Mouse (Mus musculus): ENCODE measurements around the gene Ccdc85b. TPM values are rescaled to one million over a fixed set of nuclear protein-coding genes. Genes with fewer than 3 reads are reported as not detected.

The Ccdc85b gene
- polyA plus RNA-seq (2012; rRNA removed), result 4.7 and 7.0 TPM in 2 replicates

DNA sequence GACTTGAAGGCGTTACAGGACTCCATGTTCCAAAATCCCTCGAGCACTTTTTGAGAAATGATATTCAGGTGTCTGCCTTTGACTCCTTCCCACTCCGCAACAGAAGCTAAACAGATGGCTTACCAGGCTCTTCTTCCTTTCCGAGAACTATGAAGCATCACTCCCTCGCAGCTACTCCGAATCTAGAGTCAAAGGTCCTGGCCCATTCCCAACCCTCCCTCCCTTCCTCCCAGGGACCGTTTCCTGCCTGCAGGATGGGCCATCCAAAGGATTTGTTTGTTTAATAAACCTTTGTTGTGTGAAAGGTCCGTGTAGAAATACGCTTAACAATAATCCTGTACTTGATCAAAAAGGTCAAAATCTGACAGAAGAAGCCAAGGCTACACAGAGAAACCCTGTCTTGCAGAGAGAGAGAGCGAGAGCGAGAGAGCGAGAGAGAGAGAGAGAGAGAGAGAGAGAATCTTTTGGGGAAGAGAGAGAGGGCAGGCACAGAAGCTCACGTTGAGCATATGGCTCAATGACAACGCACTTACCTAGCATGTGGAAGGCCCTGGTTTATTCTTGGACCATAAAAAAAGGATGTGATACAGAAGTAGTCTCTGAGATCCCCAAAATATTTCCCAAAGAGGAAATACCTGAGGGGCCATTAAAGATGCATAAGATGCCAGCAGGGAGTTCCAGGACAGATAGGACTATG is at the start of gene Ccdc85b:
TSS of gene Ccdc85b (minus strand) at position 149 of the 697 bp plus-strand sequence.

DNA sequence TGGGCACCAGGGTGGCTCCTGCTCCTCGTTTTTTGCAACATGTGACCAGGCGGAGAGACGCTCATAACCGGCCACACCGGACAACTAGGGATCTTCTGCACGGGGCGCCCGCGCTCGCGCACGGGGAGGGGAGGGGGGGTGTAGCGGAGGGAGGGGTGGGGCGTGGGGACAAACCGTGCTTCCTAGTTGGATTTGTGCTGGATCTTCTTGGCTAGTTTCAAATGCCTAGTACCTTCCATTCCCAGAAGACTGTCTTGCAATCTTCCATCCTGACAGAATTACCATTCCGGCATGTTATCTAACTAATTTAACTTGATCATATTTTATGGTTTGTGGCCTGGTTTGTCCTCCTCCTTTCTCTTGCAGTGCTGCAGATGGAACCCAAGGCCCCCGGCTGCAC is 46.0 kb upstream of the Ccdc85b start, which contains the start of gene 1700020D05Rik:
TSS of gene 1700020D05Rik (minus strand) at position 101 of the 400 bp plus-strand sequence.

DNA sequence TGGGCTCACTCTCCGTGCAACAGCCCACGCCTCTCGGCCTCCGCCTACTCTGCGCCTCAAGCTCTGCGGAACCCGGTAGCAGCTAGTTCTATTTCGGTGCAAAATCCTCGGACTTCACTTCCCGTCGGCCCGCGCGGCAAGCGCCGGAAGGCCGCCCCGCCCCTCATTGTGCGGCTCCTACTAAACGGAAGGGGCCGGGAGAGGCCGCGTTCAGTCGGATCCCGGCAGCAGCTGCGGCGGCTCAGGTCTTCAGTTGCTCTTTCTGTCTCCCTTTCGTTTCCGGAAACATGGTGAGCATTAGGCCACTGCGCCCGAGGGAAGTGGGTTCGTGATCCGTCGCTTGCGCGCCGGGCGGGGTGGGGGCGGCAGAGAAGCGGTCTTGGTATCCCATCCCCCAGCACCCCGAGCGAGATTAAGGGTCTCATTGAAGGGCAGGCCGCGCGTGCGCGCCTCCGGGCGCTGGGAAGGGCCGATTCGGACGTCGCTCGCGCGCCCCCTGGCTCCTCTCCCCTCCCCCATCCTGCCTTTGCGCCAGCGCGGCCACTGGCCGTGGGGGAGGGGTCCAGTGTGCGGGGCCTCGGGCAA is 32.7 kb upstream of the Ccdc85b start, which contains the start of gene Cfl1:
TSS of gene Cfl1 (plus strand) at position 143 of the 585 bp plus-strand sequence.

DNA sequence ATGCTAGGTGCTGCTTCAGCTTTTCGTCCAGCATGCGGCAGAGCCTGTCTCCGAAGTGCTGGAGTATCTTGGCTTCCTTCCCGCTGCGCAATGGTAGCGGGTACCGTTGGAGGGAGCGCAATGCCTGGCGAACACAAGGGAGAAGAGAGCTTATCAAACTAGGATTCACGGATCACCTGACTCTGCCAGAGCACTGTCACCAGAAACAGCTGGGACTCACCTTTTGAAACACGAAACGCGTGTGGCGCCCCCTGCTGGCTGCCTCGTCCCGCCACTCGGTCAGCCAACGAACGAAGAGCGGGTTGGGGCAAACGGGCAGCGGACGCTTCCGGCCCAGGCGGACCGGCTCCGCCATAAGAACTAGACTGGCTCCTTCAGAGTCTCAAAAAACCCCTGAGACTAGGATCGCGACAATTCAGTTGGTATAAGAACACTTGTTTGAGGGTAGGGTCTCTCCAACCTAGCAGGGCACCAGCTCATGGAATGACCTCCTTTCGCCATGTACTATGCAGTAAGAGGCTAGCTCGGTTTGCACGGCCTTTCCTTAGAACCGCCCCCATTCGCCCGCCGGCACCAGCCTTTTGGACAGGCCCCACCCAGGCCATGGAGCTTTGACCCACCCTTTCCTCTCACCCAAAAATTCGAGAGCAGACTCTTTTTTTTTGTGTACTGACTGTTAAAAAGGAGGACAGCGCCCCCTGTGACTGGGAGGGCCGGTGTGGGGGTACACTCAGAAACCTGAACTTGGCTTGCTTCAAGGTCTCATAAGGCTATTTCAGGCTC is 30.3 kb upstream of the Ccdc85b start, which contains the start of gene Mus81:
TSS of gene Mus81 (minus strand) at position 635 of the 783 bp plus-strand sequence.

DNA sequence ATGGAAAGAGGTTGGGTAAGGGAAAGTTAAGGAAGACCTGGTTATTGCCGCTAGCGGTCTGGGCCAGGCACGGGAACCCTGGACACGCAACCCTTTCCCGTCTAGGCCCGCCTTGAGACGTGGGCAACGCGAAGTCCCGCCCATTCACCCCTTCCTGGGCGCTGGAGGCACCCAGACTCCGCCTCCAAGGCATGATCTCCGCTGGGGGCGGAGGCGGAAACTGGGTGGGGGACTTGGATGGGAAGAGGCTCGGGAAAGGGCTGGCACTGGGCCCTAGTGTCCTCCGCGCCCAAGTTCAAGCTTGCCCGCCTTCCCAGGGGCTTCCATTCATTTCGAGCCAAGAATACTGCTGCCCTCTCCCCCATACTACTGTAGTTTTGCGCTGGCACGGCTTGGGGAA is 16.0 kb upstream of the Ccdc85b start, which contains the start of gene Efemp2:
TSS of gene Efemp2 (plus strand) at position 235 of the 400 bp plus-strand sequence.

DNA sequence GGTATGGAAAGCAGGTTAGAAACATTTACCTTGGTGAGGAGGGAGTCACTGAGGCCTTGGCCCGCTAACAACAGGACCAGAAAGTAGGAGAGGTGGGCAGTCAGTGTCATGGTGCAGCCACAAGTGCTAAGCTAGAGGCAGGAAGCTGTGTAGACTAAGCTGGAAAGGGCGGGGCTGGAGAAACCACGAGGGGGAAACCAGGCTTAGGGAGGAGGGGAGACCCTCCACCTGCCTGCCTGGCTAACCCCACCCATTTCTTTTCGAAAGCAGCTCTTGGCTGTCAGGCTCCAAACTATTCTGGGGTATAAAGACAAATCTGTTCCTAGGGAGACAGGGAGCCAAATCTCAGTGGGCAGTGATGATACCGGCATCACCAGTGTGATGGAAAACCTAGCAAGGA is 10.7 kb upstream of the Ccdc85b start, which contains the start of gene Ctsw:
TSS of gene Ctsw (minus strand) at position 134 of the 400 bp plus-strand sequence.

DNA sequence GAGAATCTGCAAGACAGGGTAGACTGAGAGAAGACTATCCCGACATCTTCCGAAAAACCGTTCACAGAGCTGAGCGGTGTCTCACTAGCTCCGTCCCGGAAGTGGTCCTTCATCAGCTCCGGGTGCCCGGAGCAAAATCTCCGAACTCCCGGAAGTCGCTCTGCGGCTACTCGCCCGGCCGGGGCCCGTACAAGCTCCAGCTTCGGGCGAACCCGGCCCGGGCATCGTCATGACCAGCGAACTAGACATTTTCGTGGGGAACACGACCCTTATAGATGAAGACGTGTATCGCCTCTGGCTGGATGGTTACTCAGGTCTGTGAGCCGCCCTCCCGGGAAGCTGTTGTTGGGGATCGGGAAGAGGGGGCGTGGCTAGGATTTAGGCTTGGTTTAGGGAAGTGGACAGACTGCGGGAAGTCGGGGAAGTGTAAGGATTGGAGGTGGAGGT is 2.8 kb upstream of the Ccdc85b start, which contains the start of gene Fibp:
TSS of gene Fibp (plus strand) at position 151 of the 447 bp plus-strand sequence.

DNA sequence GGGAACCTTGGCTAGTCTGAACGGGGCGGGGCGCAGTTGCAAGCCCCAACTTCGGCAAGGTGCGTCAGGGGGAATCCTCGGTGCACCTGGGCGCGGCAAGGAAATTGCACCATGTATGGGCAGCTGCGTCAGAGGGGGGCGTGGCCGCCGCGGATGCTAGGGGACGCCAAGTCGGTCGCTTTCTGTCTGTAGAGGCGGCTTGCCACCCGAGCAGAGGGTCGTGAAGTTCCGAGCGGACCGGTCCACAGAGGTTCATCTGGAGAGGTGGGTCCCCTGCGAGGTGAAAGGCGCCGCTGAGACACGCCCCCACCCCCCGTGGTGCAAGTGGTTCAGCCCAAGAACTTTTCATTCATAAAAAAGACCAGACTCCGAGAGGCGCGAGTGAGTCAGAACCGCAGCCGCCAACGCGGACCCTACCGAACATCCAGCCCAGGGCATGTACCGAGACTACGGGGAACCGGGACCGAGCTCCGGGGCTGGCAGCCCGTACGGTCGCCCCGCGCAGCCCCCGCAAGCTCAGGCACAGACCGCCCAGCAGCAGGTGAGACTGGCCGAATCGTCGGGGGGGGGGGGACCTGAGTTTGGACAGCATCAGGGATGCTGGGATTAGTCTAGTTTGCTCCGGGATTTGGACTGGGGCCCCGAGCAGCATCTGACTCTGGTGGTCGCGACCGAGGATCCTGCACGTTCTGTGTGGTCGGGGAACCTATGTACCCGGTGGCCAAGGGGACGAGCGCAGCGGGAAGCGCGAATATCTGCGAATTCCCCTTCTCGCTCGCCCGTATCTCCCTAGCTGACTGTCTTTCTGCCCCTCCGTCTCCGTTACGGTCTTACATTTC is 10.0 kb downstream of the Ccdc85b start, which contains the start of gene Fosl1:
TSS of gene Fosl1 (plus strand) at position 33 of the 839 bp plus-strand sequence.

DNA sequence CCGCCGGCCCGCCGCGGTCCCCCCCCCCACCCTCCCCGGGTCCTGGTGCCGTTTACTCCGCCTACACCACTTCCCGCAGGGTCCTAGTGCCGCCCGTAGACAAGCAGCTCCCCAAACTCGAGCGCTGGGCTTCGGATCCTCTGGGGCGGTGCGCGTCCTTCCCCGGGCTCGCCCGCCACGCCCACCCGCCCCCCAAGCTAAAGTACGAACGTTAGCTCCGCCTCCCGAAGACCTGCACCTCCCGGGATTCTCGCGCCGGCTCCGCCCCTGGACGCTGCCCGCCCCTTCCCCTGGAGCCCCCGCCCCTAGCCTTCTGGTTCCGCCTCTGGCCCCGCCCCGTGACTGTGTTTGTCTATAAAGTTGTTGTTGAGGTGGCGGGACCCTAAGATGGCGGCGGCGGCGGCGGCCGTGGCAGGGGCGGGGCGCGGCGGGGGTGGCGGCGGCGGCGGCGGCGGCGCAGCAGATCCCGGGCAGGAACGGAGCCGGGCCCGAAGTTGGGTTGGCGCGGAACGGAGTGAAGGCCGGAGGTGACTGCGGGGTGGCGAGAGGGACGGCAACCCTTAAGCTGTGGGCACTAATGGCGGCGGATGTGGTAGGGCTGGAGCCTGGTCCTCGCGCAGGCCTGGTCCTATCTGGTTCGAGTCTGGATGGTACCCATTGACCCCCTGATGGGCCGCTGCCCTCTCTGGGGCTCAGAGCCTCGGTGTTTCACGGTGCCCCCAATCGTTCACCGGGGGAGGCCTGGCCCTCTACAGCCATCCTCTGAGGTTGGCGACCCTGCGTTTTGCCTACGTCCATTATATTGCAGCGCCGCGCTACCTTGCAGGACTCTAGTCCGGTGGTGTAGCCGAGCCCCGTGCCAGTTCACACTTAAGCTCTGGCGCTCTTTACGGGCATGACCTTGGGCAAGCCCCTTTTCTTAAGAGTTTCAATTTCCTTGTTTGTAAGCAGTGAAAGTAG is 32.6 kb downstream of the Ccdc85b start, which contains the start of the genes Drap1 and AI837181:
TSS of gene Drap1 (minus strand) at position 198 of the 960 bp plus-strand sequence.
TSS of gene AI837181 (plus strand) at position 363 of the 960 bp plus-strand sequence.

Other genes starting within 250 kb of the Ccdc85b start
- gene Pacs1, start 184.8 kb downstream of the Ccdc85b start, polyA plus RNA-seq (2012; rRNA removed), result 8.3 and 8.5 TPM in 2 replicates
- gene Sf3b2, start 162.4 kb downstream of the Ccdc85b start, polyA plus RNA-seq (2012; rRNA removed), result 56.0 and 68.1 TPM in 2 replicates
- gene Gal3st3, start 159.6 kb downstream of the Ccdc85b start, polyA plus RNA-seq (2012; rRNA removed), result 0.16 and 0.17 TPM in 2 replicates
- not detected in 2 replicates for gene Catsper1, start 122.2 kb downstream of the Ccdc85b start, polyA plus RNA-seq (2012; rRNA removed)
- gene Cst6, start 108.3 kb downstream of the Ccdc85b start, polyA plus RNA-seq (2012; rRNA removed), result 375 and 786 TPM in 2 replicates
- 12.8 and 13.9 TPM in 2 replicates for gene Eif1ad, start 91.2 kb downstream of the Ccdc85b start, polyA plus RNA-seq (2012; rRNA removed)
- gene Banf1, start 90.7 kb downstream of the Ccdc85b start, polyA plus RNA-seq (2012; rRNA removed), result 79.4 and 85.3 TPM in 2 replicates
- 3.3 and 5.9 TPM in 2 replicates for gene Sart1, start 69.2 kb downstream of the Ccdc85b start, polyA plus RNA-seq (2012; rRNA removed)
- gene Tsga10ip, start 55.4 kb downstream of the Ccdc85b start, polyA plus RNA-seq (2012; rRNA removed), result 0.38 TPM in 1 of 2 replicates, not detected in the other
- gene Drap1, start 32.9 kb downstream of the Ccdc85b start, polyA plus RNA-seq (2012; rRNA removed), result 65.5 and 68.9 TPM in 2 replicates
- gene AI837181, start 32.8 kb downstream of the Ccdc85b start, polyA plus RNA-seq (2012; rRNA removed), result 39.1 and 49.8 TPM in 2 replicates
- 3.9 and 5.8 TPM in 2 replicates for gene Fosl1, start 10.3 kb downstream of the Ccdc85b start, polyA plus RNA-seq (2012; rRNA removed)
- 58.0 and 59.2 TPM in 2 replicates for gene Fibp, start 2.7 kb upstream of the Ccdc85b start, polyA plus RNA-seq (2012; rRNA removed)
- 0.39 and 0.48 TPM in 2 replicates for gene Ctsw, start 10.6 kb upstream of the Ccdc85b start, polyA plus RNA-seq (2012; rRNA removed)
- gene Efemp2, start 16.1 kb upstream of the Ccdc85b start, polyA plus RNA-seq (2012; rRNA removed), result 42.2 and 56.1 TPM in 2 replicates
- 23.4 and 28.0 TPM in 2 replicates for gene Mus81, start 30.5 kb upstream of the Ccdc85b start, polyA plus RNA-seq (2012; rRNA removed)
- gene Cfl1, start 32.6 kb upstream of the Ccdc85b start, polyA plus RNA-seq (2012; rRNA removed), result 163 and 181 TPM in 2 replicates
- gene 1700020D05Rik, start 45.9 kb upstream of the Ccdc85b start, polyA plus RNA-seq (2012; rRNA removed), result 0.14 TPM in 1 of 2 replicates, not detected in the other
- gene Snx32, start 52.6 kb upstream of the Ccdc85b start, polyA plus RNA-seq (2012; rRNA removed), result 1.4 and 3.3 TPM in 2 replicates
- 15.5 and 19.7 TPM in 2 replicates for gene Ovol1, start 102.8 kb upstream of the Ccdc85b start, polyA plus RNA-seq (2012; rRNA removed)
- gene Ap5b1, start 110.1 kb upstream of the Ccdc85b start, polyA plus RNA-seq (2012; rRNA removed), result 7.9 and 8.8 TPM in 2 replicates
- gene Rnaseh2c, start 144.0 kb upstream of the Ccdc85b start, polyA plus RNA-seq (2012; rRNA removed), result 33.0 and 50.2 TPM in 2 replicates
- 16.5 and 19.2 TPM in 2 replicates for gene Kat5, start 152.3 kb upstream of the Ccdc85b start, polyA plus RNA-seq (2012; rRNA removed)
- 51.2 and 52.1 TPM in 2 replicates for gene Rela, start 179.6 kb upstream of the Ccdc85b start, polyA plus RNA-seq (2012; rRNA removed)
- 17.8 and 23.9 TPM in 2 replicates for gene Sipa1, start 205.8 kb upstream of the Ccdc85b start, polyA plus RNA-seq (2012; rRNA removed)
- 39.8 and 46.6 TPM in 2 replicates for gene Map3k11, start 230.8 kb upstream of the Ccdc85b start, polyA plus RNA-seq (2012; rRNA removed)
- gene Pcnx3, start 231.0 kb upstream of the Ccdc85b start, polyA plus RNA-seq (2012; rRNA removed), result 72.3 and 74.8 TPM in 2 replicates
- gene Kcnk7, start 246.5 kb upstream of the Ccdc85b start, polyA plus RNA-seq (2012; rRNA removed), result 5.6 and 9.1 TPM in 2 replicates

All from stomach, adult 2 months (tissue).